Mouse (Mus musculus) neural tube, embryonic 11.5 days (tissue): ENCODE data around the gene Sh3pxd2a. TPM values are rescaled to one million over a fixed set of nuclear protein-coding genes. Genes with fewer than 3 reads are reported as not detected.

ENCODE experiments used
- ATAC-seq: fragments of 200-750 bp; cut with Nextera tagmentation; 2 replicates; pipeline ENCODE4 v1.8.0; 2017; ENCODE audit warnings: moderate number of reproducible peaks, mild to moderate bottlenecking, moderate TSS enrichment, moderate library complexity; ENCODE audit not compliant: insufficient read depth, low FRiP score, low TSS enrichment
- DNase-seq: peaks from one replicate; pipeline ENCODE4 v3.0.0-alpha.2; 2015; ENCODE audit warnings: low spot score
- H3K27ac ChIP-seq: fragments of 300-500 bp; sonication (generic); 2 replicates; pipeline ENCODE4 v1.5.1; 2014; ENCODE audit warnings: low read depth, mild to moderate bottlenecking, low read length
- H3K27me3 ChIP-seq: fragments of 300-500 bp; sonication (generic); 2 replicates; pipeline ENCODE4 v1.6.1; 2014; ENCODE audit warnings: mild to moderate bottlenecking, low read length, mixed read lengths; ENCODE audit not compliant: control insufficient read depth, insufficient read depth
- H3K36me3 ChIP-seq: fragments of 300-500 bp; sonication (generic); 2 replicates; pipeline ENCODE4 v1.6.1; 2014; ENCODE audit warnings: mild to moderate bottlenecking, low read length, moderate library complexity, mixed read lengths; ENCODE audit not compliant: control insufficient read depth, insufficient read depth
- H3K4me1 ChIP-seq: fragments of 300-500 bp; sonication (generic); 2 replicates; pipeline ENCODE4 v1.6.1; 2014; ENCODE audit warnings: low read length, mixed read lengths; ENCODE audit not compliant: control insufficient read depth, insufficient read depth
- H3K4me2 ChIP-seq: fragments of 300-500 bp; sonication (generic); 2 replicates; pipeline ENCODE4 v1.6.1; 2014; ENCODE audit warnings: low read depth, mild to moderate bottlenecking, moderate library complexity
- H3K4me3 ChIP-seq: fragments of 300-500 bp; sonication (generic); 2 replicates; pipeline ENCODE4 v1.5.1; 2014; ENCODE audit warnings: low read depth, low read length
- H3K9ac ChIP-seq: fragments of 300-500 bp; sonication (generic); 2 replicates; pipeline ENCODE4 v1.6.1; 2014; ENCODE audit warnings: mild to moderate bottlenecking, low read length
- H3K9me3 ChIP-seq: fragments of 300-500 bp; sonication (generic); 2 replicates; pipeline ENCODE4 v1.6.1; 2016; ENCODE audit warnings: low read length; ENCODE audit not compliant: control insufficient read depth
- WGBS: fragments of 180-500 bp; shearing (Covaris S2); extraction: QIAGEN DNeasy Blood & Tissue Kit; methylation state at CpG from one replicate; pipeline ENCODE4 v1.1.7; 2014; 5-methylcytosine and 5-hydroxymethylcytosine counted together
- polyA plus RNA-seq: library from polyadenylated mRNA; unstranded; fragments of >200 nt; fragmentation: Nextera tagmentation; extraction: Ambion mirVana; gene quantifications from 2 replicates; pipeline ENCODE4 v1.2.1, GENCODE M21; 2014

The Sh3pxd2a gene
- polyA plus RNA-seq, 1 experiment from 2014 or later: 4.7 TPM

DNA sequence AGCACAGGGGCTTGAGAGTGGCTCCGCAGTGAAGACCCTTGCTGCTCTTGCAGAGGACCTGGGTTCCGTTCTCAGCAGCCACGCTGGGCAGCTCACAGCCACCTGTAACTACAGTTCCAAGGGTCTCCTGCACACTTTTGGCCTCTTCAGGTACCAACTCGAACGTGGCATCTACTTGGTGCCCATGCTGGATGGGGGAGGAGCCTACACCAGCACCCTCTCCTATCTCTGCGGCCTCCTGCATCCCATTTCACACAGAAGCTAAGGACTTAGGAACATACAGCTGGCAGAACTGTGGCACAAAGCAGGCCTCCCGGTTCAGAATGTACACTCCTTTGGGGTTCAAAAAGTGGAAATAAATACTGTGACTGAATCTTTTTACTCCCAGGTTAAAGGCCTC lies 127.0 kb downstream of the Sh3pxd2a start:
- Histone ChIP-seq H3K4me1 (peaks cover 19% of the 10 kb centered on the region), H3K9ac (no peak overlapping the region), H3K4me3 (no peak overlapping the region), H3K27me3 (peaks cover 5% of the 10 kb centered on the region), H3K9me3 (no peaks in the 10 kb centered on the region), H3K27ac (no peak overlapping the region), H3K4me2 (no peak overlapping the region), H3K36me3 (no peaks in the 10 kb centered on the region)
- no peak for ATAC-seq
- WGBS: 73% methylated on average over 7 of the region's 7 CpGs
- no peak for DNase-seq

DNA sequence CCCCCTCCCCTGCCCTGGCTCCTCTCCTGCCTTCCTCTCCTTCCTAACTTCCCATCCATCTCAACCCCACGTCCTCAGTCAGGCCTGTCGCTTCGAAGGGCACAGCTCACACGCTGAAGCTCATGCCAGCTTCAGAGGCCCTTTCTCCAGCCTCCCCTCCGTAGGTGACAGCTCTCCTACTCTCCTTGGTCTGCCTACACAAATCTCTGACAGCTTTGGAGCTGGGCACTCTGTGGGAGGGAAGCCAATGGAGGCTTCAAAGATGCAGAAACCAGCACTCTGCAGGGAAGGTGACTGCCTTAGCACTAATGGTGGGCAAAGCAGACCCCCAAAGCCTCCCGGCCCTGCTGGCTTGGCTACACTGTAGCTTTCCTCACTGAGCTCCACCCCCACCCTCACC lies 128.9 kb downstream of the Sh3pxd2a start:
- ATAC-seq: no peak
- DNase-seq: no peak
- Histone ChIP-seq H3K9ac (peak overlapping the region; percentile 28; the same call in 1 of the 2 replicates), H3K27ac (no peak overlapping the region), H3K4me2 (no peak overlapping the region), H3K4me3 (no peak overlapping the region), H3K9me3 (no peaks in the 10 kb centered on the region), H3K27me3 (no peaks in the 10 kb centered on the region), H3K4me1 (peaks cover 25% of the 10 kb centered on the region), H3K36me3 (no peaks in the 10 kb centered on the region)
- WGBS: 69% methylated on average over 6 of the region's 6 CpGs

- H3K4me3 ChIP-seq: no peak overlapping the region
- peak overlapping the region; percentile 28; the same call in 1 of the 2 replicates for H3K9ac ChIP-seq
- no peak for DNase-seq
- WGBS: 48% methylated on average over 17 of the region's 17 CpGs
- ATAC-seq: no peak
- peaks cover 25% of the 10 kb centered on the region for H3K4me1 ChIP-seq
- H3K4me2 ChIP-seq: no peak overlapping the region
- no peak overlapping the region; the same call in 1 of the 2 replicates for H3K27ac ChIP-seq
- H3K27me3 ChIP-seq: no peaks in the 10 kb centered on the region
- no peaks in the 10 kb centered on the region for H3K9me3 ChIP-seq
- no peaks in the 10 kb centered on the region for H3K36me3 ChIP-seq
These were observed 129.5 kb downstream of the Sh3pxd2a start for GRCm38 (mm10) chr19:47334713-47335112.

DNA sequence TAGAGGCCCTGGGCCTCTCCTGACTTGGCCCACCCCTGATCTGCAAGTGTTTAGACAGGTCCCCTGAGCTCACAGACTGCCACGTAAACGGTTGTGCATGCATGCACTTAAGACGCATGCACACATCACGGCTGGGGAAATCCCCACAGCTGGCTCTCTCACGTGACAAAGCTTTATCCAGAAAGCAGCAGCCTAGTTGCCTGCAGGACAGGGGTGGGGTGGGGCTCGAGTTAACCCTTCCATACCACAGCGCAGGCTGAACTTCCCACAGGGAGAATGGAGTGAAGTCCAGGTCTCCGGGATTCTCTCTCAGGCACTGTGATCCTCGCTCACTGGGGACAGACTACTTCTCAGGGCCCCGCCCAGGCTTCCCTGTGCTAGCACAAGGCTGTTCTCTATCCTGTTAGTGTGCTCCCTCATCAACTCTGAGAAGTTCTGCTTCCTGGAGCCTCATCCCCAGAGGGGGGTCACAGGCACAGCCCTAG lies 133.4 kb downstream of the Sh3pxd2a start:
- Histone ChIP-seq H3K27ac (peak overlapping the region; percentile 35; the same call in 1 of the 2 replicates), H3K9ac (no peak overlapping the region)

DNA sequence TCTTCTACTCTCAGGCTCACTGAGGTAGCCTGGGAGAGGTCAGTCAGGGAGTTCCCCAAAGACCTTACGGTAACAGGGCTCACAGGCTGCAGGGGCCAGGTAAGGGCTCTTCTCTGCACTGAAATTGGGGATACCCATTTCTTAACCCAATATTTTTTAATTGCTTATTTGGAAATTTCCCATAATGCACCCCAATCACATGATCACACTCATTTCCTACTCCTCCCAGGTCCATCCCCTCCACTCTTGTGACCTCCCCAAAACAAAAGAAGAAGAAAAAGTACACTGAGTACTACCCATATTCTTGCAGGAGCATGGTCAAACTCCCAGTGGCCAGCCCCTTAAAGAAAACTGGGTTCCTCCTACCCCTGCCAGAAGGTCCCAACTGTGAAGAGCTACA lies 135.1 kb downstream of the Sh3pxd2a start:
- 88% methylated on average over 1 of the region's 1 CpGs for WGBS
- no peak for ATAC-seq
- H3K4me3 ChIP-seq: no peak overlapping the region

More for the DNA sequence above, 133.4 kb downstream of the Sh3pxd2a start:
- DNase-seq (peak; percentile 69), ATAC-seq (0 out of 2 replicates have a peak, but pooled peaks have one; percentile 33)
- H3K4me1 ChIP-seq: peaks cover 31% of the 10 kb centered on the region
- H3K4me2 ChIP-seq: no peak overlapping the region
- WGBS: 25% methylated on average over 10 of the region's 10 CpGs
- no peaks in the 10 kb centered on the region for H3K9me3 ChIP-seq
- H3K36me3 ChIP-seq: no peaks in the 10 kb centered on the region
- no peaks in the 10 kb centered on the region for H3K27me3 ChIP-seq
- no peak overlapping the region for H3K4me3 ChIP-seq

GRCm38 (mm10) chr19:47327896-47328882 lies 136.0 kb downstream of the Sh3pxd2a start:
- Histone ChIP-seq H3K9ac (peak overlapping the region; percentile 39), H3K4me1 (peaks cover 21% of the 10 kb centered on the region), H3K4me3 (no peak overlapping the region), H3K27ac (peak overlapping the region; percentile 79), H3K4me2 (no peak overlapping the region), H3K36me3 (no peaks in the 10 kb centered on the region), H3K9me3 (no peaks in the 10 kb centered on the region), H3K27me3 (no peaks in the 10 kb centered on the region)
- DNase-seq (peak; percentile 54), ATAC-seq (peak; percentile 60)
- 20% methylated on average over 11 of the region's 11 CpGs for WGBS

More for the DNA sequence above, 135.1 kb downstream of the Sh3pxd2a start:
- H3K4me1 ChIP-seq: peaks cover 21% of the 10 kb centered on the region
- no peaks in the 10 kb centered on the region for H3K36me3 ChIP-seq
- H3K9ac ChIP-seq: no peak overlapping the region
- no peak overlapping the region for H3K4me2 ChIP-seq
- no peak for DNase-seq
- H3K27me3 ChIP-seq: no peaks in the 10 kb centered on the region
- H3K27ac ChIP-seq: no peak overlapping the region
- H3K9me3 ChIP-seq: no peaks in the 10 kb centered on the region

DNA sequence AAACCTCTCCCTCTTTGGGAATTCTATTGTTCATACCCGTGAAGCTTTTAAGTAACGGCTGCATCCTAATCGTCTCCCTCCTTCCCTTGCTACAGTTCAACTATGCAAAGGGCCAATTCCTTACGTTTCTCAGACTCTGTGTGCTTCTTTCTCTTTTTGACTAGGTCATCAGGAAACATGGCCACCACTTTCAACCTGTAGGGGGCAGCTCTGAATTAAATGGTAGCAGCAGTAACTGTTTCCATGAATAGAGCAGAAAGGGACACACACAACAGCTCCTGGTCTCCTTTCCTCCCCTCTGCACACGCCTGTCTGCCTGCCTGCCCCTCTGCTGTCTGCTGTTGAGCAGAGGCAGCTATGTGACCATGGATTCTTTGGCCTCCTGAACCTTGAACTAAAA lies 138.3 kb downstream of the Sh3pxd2a start:
- WGBS: 40% methylated on average over 5 of the region's 5 CpGs
- Histone ChIP-seq H3K27me3 (no peaks in the 10 kb centered on the region), H3K9me3 (no peaks in the 10 kb centered on the region), H3K9ac (no peak overlapping the region), H3K4me1 (peaks cover 19% of the 10 kb centered on the region), H3K4me2 (no peak overlapping the region), H3K4me3 (no peak overlapping the region), H3K36me3 (no peaks in the 10 kb centered on the region), H3K27ac (no peak overlapping the region)
- ATAC-seq (no peak), DNase-seq (no peak)

GRCm38 (mm10) chr19:47323096-47323849 lies 140.9 kb downstream of the Sh3pxd2a start:
- WGBS: 74% methylated on average over 11 of the region's 11 CpGs
- no peak overlapping the region for H3K4me3 ChIP-seq
- no peak overlapping the region for H3K27ac ChIP-seq

More at GRCm38 (mm10) chr19:47323096-47323849, 140.9 kb downstream of the Sh3pxd2a start:
- H3K9ac ChIP-seq: no peak overlapping the region
- ATAC-seq (no peak), DNase-seq (no peak)
- no peaks in the 10 kb centered on the region for H3K27me3 ChIP-seq
- no peaks in the 10 kb centered on the region for H3K36me3 ChIP-seq
- H3K9me3 ChIP-seq: no peaks in the 10 kb centered on the region
- H3K4me2 ChIP-seq: no peak overlapping the region
- H3K4me1 ChIP-seq: peaks cover 17% of the 10 kb centered on the region; the same call in 1 of the 2 replicates
